Mouse (Mus musculus) gastrocnemius, postnatal 10 days (tissue): ENCODE data around the gene Mcat. TPM values are rescaled to one million over a fixed set of nuclear protein-coding genes. Genes with fewer than 3 reads are reported as not detected.

Source experiments
- DNase-seq: peaks from one replicate; pipeline ENCODE4 v3.0.0; 2021; ENCODE audit warnings: mixed read lengths
- total RNA-seq, 2 experiments: library from RNA; stranded (reverse); gene quantifications; 2 replicates each; pipeline ENCODE4 v1.2.3; 2021

The Mcat gene
- total RNA-seq, 2 experiments from 2014 or later = 22.7 to 29.3 TPM

DNA sequence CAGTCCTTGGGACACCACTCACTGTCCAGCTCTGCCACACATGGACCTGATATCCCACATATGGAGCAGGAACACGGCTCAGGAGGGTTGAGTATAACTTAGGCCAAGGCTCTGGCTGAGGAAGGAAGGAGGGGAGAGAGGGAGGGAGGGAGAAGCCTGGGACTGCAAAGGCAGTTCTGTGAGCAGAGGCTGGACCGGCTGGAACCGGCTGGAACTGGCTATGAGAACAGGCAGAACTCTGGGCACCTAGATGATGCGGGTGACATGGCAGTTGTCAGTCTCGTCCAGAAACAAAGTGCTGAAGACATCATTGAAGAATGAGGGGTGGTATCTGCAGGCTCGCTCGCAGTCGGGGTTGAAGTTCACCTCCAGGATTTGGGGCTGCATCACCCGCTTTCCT is 13.1 kb upstream of the Mcat start:
- no peak for DNase-seq

DNA sequence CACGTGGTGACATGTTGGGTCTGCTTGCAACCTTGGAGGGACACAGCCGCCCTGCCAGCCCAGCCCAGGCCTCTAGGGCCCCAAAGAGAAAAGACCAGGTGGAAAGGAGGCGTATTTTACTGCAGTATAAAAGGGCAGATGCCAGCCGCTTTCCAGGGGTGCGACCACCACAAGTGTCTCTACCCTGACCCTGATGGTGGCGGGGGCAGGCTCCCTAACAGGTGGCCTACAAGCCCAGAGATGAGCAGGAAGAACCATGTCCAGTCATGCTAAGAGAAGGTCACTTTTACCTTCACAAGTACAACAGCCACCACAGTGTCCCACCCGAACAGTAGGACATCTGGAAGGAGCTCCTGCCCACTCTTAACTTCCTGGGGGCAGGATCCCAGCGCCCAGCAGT is 12.0 kb upstream of the Mcat start:
- no peak for DNase-seq

DNA sequence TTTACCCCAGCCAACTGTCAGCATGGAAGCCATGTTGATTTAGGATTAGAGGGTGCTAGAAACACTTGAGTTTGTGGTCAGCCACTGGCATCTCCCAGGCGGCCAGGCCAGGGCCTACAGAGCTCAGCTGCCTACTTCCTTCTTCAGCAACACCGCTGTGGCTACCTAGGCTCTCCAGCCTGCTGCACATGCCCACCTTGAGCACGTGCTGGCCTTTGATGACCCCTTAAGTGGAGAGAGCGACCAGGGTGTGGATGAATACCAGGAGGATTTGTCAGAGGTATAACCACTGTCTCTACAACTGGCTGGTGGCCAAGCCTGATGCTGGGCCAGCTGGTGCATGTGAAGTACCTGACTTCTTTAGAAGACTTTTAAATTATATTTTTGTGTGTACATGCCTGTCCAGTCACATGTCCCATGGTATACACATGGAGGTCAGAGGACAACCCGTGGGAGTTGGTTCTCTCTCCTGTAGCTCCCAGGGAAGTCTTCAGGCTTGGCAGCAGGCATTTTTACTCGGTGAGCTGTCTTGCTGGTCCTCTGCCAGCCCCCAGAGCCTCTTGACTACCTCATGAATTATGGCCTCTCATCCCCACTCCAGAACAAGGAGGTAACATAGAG is 11.3 kb upstream of the Mcat start:
- no peak for DNase-seq

DNA sequence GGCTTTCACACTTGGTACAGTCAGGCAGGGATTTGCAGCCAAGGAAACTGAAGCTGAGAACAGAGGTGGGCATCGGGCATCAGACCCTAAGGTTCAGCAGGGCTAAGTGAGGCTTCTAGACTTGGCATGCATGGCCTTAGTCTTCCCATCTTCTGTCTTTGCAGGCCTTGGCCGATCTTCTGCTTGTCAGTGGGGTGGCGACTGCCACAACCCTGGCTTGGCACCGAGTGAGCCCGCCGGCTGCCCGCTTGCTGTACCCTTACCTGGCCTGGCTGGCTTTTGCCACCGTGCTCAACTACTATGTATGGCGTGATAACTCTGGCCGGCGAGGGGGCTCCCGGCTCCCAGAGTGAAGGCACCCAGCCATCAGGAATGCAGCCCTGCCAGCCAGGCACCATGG is 10.0 kb upstream of the Mcat start:
- no peak for DNase-seq

DNA sequence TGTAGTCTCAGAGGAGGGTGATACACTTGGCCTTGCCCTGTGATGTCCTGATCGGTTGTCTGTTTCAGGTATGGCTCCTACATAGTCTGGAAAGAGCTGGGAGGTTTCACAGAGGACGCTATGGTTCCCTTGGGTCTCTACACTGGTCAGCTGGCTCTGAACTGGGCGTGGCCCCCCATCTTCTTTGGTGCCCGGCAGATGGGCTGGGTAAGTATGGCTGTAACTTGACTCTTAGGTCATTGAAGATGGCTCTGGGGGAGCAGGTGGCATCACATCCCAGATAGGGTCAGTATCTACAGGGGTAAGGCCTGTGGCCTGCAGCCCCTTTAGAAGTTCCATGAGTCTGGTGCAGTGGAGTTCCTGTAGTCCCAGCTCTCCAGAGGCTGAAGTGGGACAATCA is 8.5 kb upstream of the Mcat start:
- DNase-seq = no peak

DNA sequence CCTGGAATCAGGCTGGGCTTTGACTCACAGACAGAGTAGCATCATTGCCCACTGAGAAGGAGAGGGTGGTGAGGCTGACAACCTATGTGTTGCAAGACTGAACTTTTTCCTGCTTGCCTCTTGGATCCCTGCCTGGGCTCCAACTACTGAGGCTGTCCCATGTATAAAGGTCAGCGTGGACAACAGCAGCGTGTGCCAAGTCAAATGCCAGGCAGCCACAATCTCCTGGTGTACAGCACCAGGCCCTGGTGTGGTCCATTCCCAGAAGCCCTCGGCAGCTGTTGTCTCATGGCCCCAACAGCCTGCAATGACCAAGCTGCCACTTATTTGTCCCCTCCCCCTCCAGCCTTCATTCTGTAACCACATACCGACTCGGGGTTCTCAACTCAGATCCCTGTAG is 8.0 kb upstream of the Mcat start:
- no peak for DNase-seq

DNA sequence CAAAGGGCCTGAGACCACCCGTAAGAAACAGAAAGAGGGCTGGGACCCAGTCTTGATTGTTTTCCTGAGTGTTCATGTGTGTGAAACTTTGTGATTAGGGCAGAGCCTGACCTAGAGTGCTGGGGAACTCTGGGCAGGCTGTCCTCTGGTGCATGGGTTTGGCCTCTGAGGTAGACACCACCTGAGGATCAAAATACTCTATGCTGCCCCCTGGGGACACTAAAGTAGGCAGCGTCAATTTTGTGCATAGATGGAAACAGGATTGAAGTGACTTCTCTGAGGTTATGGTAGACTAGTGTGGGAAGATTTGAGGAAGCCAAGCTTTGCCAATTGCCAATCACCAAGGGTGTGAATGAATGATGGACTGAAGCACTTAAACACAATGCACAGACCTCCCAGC is 7.1 kb upstream of the Mcat start:
- no peak for DNase-seq

DNA sequence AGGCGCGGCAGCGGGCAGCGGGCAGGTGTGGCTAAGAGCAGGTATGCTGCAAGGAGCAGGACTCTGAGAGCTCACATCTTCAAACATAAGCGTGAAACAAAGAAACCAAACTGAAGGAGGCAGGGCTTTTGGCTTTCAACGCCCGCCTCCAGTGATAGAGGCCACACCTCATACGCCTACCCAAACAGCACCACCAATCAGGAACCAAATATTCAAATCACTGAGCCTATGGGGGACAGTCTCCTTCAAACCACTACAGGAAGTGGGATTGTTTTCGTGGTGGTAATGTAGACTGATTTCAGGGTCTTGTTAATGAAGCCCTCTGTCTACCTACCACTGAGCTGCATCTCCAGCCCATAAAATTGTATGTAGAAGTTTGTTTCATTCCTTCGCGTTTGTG is 6.1 kb upstream of the Mcat start:
- no peak for DNase-seq

DNA sequence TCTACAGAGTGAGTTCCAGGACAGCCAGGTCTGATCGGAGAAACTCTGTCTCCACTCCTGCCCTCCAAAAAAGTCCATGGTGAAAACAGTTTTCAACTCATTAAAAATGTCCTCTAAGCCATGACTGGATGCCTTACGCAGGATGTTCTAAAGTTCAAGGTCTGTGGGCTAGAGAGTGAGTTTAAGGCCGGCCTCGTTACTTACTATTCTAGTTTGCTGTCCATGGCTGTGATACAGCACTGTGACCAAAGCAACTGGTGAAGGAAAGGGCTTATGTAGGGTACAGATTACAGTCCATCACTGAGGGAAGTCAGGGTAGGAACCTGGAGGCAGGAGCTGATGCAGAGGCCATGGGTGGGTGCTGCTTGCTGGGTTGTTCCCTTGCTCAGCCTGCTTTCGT is 5.0 kb upstream of the Mcat start:
- DNase-seq = no peak

DNA sequence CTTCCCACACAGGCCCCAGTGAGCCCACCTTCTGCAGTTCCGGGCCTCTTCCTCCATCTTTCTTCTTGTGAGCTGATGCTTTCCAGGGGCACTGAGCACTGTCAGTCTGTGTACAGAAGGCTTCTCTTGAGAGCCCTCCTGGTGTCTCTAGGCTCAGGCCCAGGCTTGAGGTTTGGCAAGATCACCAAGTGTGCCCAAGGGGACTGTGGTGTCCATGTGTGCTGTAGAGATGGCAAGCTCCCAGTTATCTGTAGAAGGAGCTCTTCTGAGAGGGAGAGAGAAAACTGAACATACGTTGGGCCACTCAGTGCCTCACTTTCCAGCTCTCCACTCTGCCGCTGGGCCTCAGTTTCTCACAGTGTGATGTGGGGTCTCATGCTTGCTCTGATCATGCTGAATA is 4.1 kb upstream of the Mcat start:
- no peak for DNase-seq

DNA sequence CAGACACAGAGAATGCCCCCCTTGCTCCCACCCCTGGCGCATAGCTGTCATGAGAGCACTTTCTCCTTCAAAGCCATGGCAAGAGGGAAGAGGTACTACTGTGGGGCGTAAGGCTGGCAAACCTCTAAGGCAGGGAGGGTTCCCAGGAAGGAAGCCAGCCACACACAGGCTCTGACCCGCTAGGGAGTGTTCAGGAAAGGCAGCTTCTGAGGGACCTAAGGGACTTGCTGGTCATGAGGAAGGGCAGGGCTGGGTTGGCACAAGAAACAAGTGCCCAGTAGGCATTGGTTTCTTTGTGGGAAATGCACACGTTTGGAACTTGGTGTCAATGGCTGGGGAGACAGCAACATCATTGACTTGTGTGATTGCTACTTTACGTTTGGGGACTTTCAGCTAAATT is 2.4 kb upstream of the Mcat start:
- DNase-seq = no peak

DNA sequence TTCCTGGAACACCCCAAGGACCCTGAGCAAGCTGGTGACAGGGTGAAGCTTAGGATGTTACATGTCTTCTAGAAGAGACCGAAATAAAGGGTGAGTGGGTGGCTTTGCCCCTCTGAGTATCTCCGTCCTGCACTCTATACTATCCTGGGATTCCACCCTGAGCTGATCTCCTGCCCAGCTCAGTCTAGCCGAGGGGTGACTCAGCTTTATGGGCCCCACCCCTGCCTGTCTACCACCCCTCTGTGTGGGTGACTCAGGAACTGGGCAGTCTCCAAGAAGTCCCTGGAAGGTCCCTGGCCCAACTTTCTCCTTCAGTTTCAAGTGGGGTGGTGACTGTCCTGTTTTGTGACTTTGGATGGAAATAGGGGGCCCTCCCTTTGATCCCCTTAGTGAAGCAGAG is 1.8 kb upstream of the Mcat start:
- no peak for DNase-seq

DNA sequence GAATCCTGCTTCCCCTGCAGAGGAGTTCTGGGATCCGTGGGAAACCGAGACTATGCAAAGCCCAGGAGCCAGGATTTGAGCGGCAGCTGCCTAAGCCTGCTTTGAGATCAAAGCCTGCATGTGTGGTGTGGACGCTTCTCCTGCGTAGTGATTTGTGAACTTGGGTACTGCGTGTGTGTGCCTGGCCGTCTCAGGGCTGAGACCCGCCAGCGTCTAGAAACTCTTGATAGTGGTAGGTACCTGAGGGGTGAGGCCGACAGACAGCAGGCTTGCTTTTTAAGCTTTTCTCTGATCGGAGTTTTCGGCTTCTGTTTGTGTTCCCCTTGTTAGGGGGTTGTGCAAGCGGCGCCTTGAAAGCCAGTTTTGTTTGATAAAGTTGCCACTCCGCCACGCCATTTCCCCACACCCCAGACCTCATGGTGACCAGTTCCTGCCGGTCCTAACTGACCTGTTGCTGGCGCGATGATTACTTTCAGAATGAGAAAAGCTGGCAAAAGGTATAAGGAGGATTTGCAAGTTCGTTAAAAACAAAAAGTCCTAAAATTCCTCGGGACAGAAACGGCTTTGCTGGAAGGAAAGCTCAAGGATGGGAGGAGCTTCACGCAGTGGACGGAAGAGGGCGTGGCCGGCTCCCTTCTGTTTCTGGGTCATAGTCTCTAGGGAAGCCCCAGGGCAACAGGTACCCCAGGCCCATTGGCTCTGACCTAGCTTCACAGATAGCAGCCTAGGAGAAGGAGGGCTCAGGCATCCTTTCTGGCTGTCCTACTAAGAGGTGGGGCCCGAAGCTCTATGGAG is 467 bp upstream of the Mcat start:
- peak; percentile 29 for DNase-seq

DNA sequence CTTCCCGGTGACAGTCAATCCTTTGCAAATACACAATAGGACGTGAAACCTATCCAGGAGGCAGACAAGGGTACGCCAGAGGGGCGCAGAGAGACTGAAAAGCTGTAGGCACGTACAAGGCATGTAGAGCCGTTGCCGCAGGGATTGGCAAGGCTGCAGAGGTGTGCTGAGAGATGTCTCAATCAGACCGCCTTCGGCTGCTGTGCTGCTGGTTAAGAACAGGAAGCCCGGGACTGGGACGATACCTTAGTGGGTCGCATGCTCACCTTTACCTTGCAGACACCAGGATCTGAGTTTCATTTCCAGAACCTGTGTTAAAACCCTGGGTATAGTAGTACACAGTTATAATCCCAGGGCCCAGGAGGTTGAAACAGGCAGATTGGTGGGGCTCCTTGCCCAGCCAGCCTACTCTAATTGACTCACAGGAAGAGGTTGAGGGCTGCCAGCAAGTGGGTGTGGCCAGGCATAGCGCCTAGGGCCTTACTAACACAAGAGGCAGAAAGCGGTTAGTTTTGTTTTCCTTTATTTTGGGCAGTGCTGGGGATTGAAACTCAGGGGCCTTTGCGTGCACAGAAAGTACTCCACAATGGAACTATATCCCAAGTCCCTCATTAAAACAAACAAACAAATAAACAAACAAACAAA is 839 bp downstream of the Mcat start:
- peak; percentile 83 for DNase-seq

DNA sequence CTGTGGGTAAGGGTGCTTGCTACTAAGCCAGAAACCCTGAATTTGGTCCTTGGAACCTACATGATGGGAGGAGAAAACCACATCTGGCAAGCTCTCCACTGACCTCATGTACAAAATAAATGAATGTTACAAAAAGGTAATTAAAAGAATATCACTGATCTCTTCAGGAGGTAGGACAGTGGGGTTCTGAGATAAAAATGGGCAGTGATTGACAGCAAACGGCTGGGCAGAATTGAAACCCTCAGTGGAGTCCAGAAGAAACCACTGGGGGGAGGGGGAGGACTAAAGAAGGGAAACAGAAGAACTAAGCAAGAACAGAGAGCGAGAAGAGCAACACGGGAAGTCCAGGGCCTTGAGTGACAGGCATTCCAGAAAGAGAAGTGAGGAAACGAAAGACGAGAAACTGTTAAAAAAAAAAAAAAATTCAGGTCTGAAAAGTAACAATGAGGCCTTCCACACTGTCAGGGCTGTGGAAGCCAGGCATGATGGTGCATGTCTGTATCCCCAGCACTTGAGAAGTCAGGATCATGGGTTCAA is 2.6 kb downstream of the Mcat start:
- DNase-seq = no peak

DNA sequence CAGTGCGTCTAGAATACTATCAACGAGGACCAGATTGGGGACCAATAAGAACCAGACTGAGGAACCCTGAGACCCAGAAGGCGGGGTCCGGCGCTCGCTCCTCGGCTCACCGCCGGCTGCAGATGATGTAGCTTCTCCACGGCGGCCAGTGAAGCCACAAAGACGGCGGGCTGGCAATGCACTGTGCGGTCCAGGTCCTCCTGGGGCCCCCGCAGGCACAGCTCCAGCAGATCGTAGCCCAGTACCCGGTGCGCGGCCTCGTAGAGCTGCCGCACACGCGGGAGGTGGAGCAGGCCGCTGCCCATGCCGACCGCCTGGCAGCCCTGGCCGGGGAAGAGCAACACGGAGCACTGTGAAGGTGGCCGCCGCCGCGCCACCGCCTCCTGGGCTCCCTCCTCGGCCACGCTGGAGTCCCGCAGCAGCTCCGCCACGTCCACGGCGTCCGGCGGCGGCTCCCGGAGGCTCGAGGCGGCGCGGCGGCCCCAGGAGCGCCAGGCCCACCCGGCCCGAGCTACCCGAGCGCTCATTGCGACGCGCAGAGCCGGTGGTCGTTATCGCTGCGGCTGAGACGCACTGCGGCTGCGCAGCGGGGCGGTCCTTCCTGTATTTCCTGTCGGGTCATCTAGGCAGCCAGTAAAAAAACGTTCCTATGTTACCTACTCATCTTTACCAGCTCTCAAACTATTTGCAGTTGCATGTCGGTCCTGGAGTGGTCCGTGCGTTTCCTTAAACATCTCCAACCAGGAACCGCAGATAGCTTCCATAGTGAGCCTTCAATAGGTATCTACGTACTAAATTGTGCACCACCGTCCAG is 8.2 kb downstream of the Mcat start:
- peak; percentile 82 for DNase-seq

DNA sequence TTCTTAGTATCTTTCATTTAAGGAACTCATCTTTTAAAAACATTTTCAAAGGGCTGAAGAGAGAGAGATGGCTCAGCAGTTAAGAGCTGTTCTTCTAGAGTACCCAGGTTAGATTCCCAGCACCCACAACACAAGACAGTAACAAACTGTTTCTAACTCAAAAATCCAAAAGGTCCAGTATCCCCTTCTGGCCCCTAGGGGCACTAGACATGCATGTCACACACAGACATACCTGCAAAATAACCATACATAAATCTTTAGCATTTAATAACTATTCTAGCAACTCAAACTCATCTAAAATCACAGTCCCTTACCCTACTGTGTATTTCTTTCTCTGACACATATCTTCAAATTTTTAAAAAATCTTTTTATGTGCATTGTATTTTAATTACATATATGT is 9.8 kb downstream of the Mcat start:
- no peak for DNase-seq

DNA sequence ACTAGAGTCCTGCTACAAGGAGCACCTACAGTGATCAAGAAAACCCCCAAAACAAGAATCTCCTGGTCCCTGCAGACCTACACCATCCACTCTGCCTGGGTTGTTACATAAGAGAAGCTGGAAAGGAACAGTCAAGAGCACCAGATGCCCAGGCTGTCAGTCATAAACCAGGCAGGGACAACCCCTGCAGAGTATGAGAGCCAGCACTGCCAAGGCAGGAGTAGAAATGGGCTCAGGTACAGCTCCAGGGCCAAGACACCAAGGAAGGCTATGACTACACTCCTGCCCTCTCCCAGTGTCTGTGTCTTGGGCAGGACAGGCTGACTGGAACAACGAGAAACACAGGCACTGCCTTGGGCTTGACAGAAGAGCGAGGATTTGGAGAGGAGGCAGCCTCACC is 13.4 kb downstream of the Mcat start:
- DNase-seq = no peak

DNA sequence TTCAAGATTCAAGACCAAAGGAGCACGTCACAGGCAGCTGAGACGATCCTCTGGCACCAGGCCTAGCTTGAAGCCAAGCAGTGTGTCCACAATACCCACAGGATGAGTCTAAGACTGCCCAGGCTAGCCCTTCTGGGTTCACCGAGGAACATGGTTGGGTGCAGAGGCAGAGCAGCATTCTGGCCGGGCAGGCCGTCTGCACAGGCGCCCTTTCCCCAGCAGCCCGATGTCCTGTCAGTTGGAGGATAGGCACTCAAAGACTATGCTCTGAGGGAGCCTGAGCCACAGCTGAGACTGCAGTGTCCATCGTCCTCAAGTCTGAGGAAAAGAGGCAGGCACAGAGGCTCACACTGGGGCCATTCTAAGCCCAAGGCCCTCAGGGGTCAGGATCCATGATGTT is 16.4 kb downstream of the Mcat start:
- DNase-seq = no peak

DNA sequence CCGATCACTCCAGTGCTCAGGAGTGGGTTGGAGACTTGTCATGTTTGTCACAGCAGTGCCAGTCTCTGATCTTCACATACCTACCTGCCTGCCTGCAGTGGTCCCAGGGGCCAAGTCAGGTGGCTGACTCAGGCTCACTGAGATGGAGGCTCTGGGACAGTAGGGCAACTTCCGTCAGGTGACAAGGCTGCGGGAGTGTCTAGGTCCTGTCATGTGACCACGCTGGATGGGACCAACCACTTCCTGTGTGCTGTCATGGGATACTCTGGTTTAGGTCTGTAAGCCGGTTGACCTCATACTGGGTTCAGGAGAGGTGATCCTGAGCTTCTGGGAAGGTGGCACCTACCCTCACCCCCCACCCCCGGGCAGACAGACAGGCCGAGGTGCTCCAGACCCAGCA is 17.6 kb downstream of the Mcat start:
- DNase-seq = no peak

DNA sequence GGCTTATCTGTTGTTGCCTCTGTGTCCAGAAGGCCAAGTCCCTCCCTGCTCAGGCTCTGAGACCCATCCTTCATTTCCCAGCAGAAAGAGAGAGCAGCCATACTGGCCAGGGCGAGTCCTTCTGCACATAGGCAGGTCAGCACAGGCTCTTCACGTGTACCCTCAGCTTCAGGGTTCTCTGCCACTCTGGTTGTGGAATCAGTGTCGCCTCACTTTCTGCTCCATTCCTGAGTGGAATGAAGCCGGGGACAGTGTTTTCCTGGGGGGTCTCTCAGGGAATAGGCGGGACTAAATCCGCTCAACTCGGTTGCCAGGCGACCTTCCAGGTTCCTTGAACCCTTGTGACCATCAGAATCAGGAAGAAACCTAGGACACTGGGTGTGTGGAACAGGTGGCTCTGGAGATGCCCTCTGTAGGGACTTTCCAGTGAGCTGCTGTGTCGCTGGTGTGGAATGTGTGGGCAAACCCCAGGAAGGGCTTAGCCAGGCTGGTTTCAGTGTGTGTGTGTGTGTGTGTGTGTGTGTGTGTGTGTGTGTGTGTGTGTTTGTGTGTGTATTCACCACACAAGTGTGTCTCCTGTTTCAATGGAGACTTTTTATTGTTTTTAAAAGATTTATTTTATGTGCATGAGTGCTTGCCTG is 21.8 kb downstream of the Mcat start:
- DNase-seq = no peak

DNA sequence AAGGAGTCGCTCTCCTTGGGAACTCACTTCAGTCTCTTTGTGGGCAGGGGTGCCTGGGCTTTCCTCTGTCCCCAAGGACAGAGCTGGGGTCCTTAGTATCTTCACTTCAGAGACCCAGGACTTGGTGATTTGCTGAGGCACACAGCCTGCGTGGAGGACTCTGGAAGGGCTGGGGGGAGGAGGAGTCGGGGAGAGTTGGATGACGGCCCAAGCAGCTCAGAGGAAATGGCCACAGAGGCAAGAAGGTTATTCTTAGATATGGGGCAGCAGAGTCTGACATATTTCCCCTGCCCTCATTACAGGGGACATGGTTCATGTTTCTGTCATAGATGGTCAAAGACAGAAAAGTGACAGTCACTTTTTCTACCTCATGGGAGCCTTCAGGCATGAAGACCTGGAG is 23.7 kb downstream of the Mcat start:
- DNase-seq = peak; percentile 64
